Mouse (Mus musculus): Measurements from ENCODE around the gene Prss53.
"Not testable (repeated sequence)": the region's sequence is repeated elsewhere in the genome, so short reads cannot be mapped to it uniquely, and the experiment has no call there.

Gene Prss53

GRCm38 (mm10) chr7:127912190-127912871 is 21.6 kb upstream of the Prss53 start, which contains the start of gene Kat8:
Kat8 (plus strand) TSS chr7:127912516.
- peak; percentile 68 to 75 for DNase-seq (ENCODE audit: low spot score in 2 of 2)

- no peak for DNase-seq (ENCODE audit: low spot score in 2 of 2)
Measured at GRCm38 (mm10) chr7:127908656-127909055, 17.9 kb upstream of the Prss53 start.

- DNase-seq (ENCODE audit: low spot score in 2 of 2): no peak
Measured at GRCm38 (mm10) chr7:127907939-127908338, 17.2 kb upstream of the Prss53 start.

- DNase-seq (ENCODE audit: low spot score in 2 of 2): peak; percentile 42 to 68
Measured at GRCm38 (mm10) chr7:127903971-127904796, 13.4 kb upstream of the Prss53 start, which contains the start of gene Bckdk. Bckdk (plus strand) TSS chr7:127904082.

- no peak for DNase-seq (ENCODE audit: low spot score in 2 of 2)
Measured at GRCm38 (mm10) chr7:127901772-127902171, 11.0 kb upstream of the Prss53 start.

- DNase-seq (ENCODE audit: low spot score in 2 of 2): no peak
Measured at GRCm38 (mm10) chr7:127899997-127900396, 9.2 kb upstream of the Prss53 start.

GRCm38 (mm10) chr7:127898179-127898956 is 7.6 kb upstream of the Prss53 start:
- DNase-seq (ENCODE audit: low spot score in 2 of 2): no peak

- no peak for DNase-seq (ENCODE audit: low spot score in 2 of 2)
Measured at GRCm38 (mm10) chr7:127897542-127897941, 6.8 kb upstream of the Prss53 start.

- peak; percentile 56 to 78 for DNase-seq (ENCODE audit: low spot score in 2 of 2)
Measured at GRCm38 (mm10) chr7:127896384-127896783, 5.6 kb upstream of the Prss53 start.

- DNase-seq (ENCODE audit: low spot score in 2 of 2): not testable (repeated sequence)
Measured at GRCm38 (mm10) chr7:127895891-127896290, 5.1 kb upstream of the Prss53 start.

- DNase-seq (ENCODE audit: low spot score in 2 of 2): peak; percentile 82
Measured at GRCm38 (mm10) chr7:127895442-127895841, 4.7 kb upstream of the Prss53 start, which contains the start of the genes Gm21974 and Vkorc1. Gm21974 (minus strand) TSS chr7:127895454. Vkorc1 (minus strand) TSS chr7:127895617.

- DNase-seq (ENCODE audit: low spot score in 2 of 2): no peak
Measured at GRCm38 (mm10) chr7:127894480-127894879, 3.7 kb upstream of the Prss53 start.

GRCm38 (mm10) chr7:127888821-127889220 is 1.9 kb downstream of the Prss53 start:
- DNase-seq (ENCODE audit: low spot score in 2 of 2): no peak

GRCm38 (mm10) chr7:127887781-127888180 is 3.0 kb downstream of the Prss53 start:
- DNase-seq (ENCODE audit: low spot score in 2 of 2): no peak

GRCm38 (mm10) chr7:127887191-127887590 is 3.6 kb downstream of the Prss53 start:
- DNase-seq (ENCODE audit: low spot score in 2 of 2): no peak

- DNase-seq (ENCODE audit: low spot score in 2 of 2): no peak
Measured at GRCm38 (mm10) chr7:127886551-127886950, 4.2 kb downstream of the Prss53 start.

- DNase-seq (ENCODE audit: low spot score in 2 of 2): no peak
Measured at GRCm38 (mm10) chr7:127885951-127886350, 4.8 kb downstream of the Prss53 start.

- no peak for DNase-seq (ENCODE audit: low spot score in 2 of 2)
Measured at GRCm38 (mm10) chr7:127880431-127880830, 10.3 kb downstream of the Prss53 start.

- DNase-seq (ENCODE audit: low spot score in 2 of 2): no peak
Measured at GRCm38 (mm10) chr7:127879301-127879700, 11.5 kb downstream of the Prss53 start.

- DNase-seq (ENCODE audit: low spot score in 2 of 2): peak; percentile 73 to 87
Measured at GRCm38 (mm10) chr7:127876467-127877348, 14.1 kb downstream of the Prss53 start, which contains the start of gene Zfp668. Zfp668 (minus strand) TSS chr7:127876828.

GRCm38 (mm10) chr7:127876041-127876466 is 14.7 kb downstream of the Prss53 start, which contains the start of gene Zfp646:
Zfp646 (plus strand) TSS chr7:127876221.
- DNase-seq (ENCODE audit: low spot score in 2 of 2): peak; percentile 58
